Mouse (Mus musculus) gastrocnemius, postnatal 14 days (tissue): ENCODE results near the gene Dnah10. TPM values are rescaled to one million over a fixed set of nuclear protein-coding genes. Genes with fewer than 3 reads are reported as not detected.

Experiments used
- DNase-seq: peaks from one replicate; pipeline ENCODE4 v3.0.0; 2021; ENCODE audit warnings: mixed read lengths
- intact Hi-C: fragments of 180-260 bp; cut with DNase I; formaldehyde crosslinking; loops from one replicate; pipeline ENCODE4 v1.15.1; 2025; ENCODE audit warnings: low total_unique reads
- total RNA-seq, 2 experiments: library from RNA; stranded (reverse); gene quantifications; 2 replicates each; pipeline ENCODE4 v1.2.3; 2021

The Dnah10 gene
- total RNA-seq, 2 experiments from 2014 or later = 0.02 to 0.10 TPM

- intact Hi-C loops = loop anchor here (10.0 kb wide), 1 partner anchor 267 kb away; no protein-coding TSS in a partner anchor
- DNase-seq = peak; percentile 98
These were observed 137.4 kb downstream of the Dnah10 start, which contains the start of the genes Ccdc92 and Zfp664 for GRCm38 (mm10) chr5:124862013-124862866. Gene Ccdc92 (minus strand): TSS chr5:124862424. Gene Zfp664 (plus strand): TSS chr5:124862691.

GRCm38 (mm10) chr5:124862871-124863741 lies 138.2 kb downstream of the Dnah10 start:
- no peak for DNase-seq

GRCm38 (mm10) chr5:124868981-124869380 lies 144.1 kb downstream of the Dnah10 start:
- DNase-seq = peak; percentile 39
- intact Hi-C loops = loop anchor here (10.0 kb wide), 1 partner anchor 274 kb away; no protein-coding TSS in a partner anchor

More at GRCm38 (mm10) chr5:124862871-124863741, 138.2 kb downstream of the Dnah10 start:
- intact Hi-C loops = loop anchor here (10.0 kb wide), 1 partner anchor 268 kb away; no protein-coding TSS in a partner anchor

- intact Hi-C loops = no loop called here
- DNase-seq = no peak
These were observed 147.1 kb downstream of the Dnah10 start for GRCm38 (mm10) chr5:124872033-124872432.

- no peak for DNase-seq
- intact Hi-C loops = no loop called here
These were observed 148.2 kb downstream of the Dnah10 start for GRCm38 (mm10) chr5:124873096-124873495.

- intact Hi-C loops = no loop called here
- no peak for DNase-seq
These were observed 149.2 kb downstream of the Dnah10 start for GRCm38 (mm10) chr5:124873890-124874601.

GRCm38 (mm10) chr5:124879251-124879650 lies 154.4 kb downstream of the Dnah10 start:
- DNase-seq = no peak
- intact Hi-C loops = no loop called here

- intact Hi-C loops = no loop called here
- DNase-seq = no peak
These were observed 154.9 kb downstream of the Dnah10 start for GRCm38 (mm10) chr5:124879801-124880200.

GRCm38 (mm10) chr5:124883877-124884276 lies 159.0 kb downstream of the Dnah10 start:
- intact Hi-C loops = no loop called here
- DNase-seq = no peak

Other genes starting within 250 kb of the Dnah10 start
- gene Rilpl2, start 246.7 kb upstream of the Dnah10 start, total RNA-seq = 1 to 10 TPM; 4.2 to 4.6 TPM
- gene Snrnp35, start 242.0 kb upstream of the Dnah10 start, total RNA-seq = 10 to 100 TPM; 27.3 to 28.4 TPM
- gene Rilpl1, start 193.7 kb upstream of the Dnah10 start, total RNA-seq = 10 to 100 TPM; 61.8 to 96.0 TPM
- 100 to 1,000 TPM; 138 to 152 TPM for gene Tmed2, start 184.4 kb upstream of the Dnah10 start, total RNA-seq
- 1 to 10 TPM; 3.5 to 4.1 TPM for gene Ddx55, start 172.2 kb upstream of the Dnah10 start, total RNA-seq
- gene Eif2b1, start 146.0 kb upstream of the Dnah10 start, total RNA-seq = 10 to 100 TPM; 40.2 to 42.9 TPM
- 10 to 100 TPM; 14.9 to 15.0 TPM for gene Gtf2h3, start 145.9 kb upstream of the Dnah10 start, total RNA-seq
- gene Atp6v0a2, start 96.5 kb upstream of the Dnah10 start, total RNA-seq = 10 to 100 TPM; 18.8 to 24.3 TPM
- gene Ccdc92, start 137.3 kb downstream of the Dnah10 start, total RNA-seq = under 1 TPM; 0.24 to 0.80 TPM
- gene Zfp664, start 137.6 kb downstream of the Dnah10 start, total RNA-seq = 10 to 100 TPM; 19.6 to 20.8 TPM